Mouse (Mus musculus) layer of hippocampus, adult 18-20 months (tissue): Measurements from ENCODE around the gene H2al1a. TPM values are rescaled to one million over a fixed set of nuclear protein-coding genes. Genes with fewer than 3 reads are reported as not detected.
"Not testable (repeated sequence)": the region's sequence is repeated elsewhere in the genome, so short reads cannot be mapped to it uniquely, and the experiment has no call there.

Experiments
- DNase-seq, 2 experiments: peaks; one replicate each; pipeline ENCODE4 v3.0.0; 2022; ENCODE audit warnings: low spot score in 2 of 2
- long read RNA-seq: library from polyadenylated mRNA; stranded (forward); transcript quantifications from one replicate; pipeline ENCODE4 v2.0.0, GENCODE M21; 2021
- total RNA-seq, 2 experiments: library from RNA; stranded (reverse); gene quantifications; 2 replicates each; pipeline ENCODE4 v1.2.3; 2021

The H2al1a gene
- total RNA-seq = not detected
- long read RNA-seq = 0 reads

DNA sequence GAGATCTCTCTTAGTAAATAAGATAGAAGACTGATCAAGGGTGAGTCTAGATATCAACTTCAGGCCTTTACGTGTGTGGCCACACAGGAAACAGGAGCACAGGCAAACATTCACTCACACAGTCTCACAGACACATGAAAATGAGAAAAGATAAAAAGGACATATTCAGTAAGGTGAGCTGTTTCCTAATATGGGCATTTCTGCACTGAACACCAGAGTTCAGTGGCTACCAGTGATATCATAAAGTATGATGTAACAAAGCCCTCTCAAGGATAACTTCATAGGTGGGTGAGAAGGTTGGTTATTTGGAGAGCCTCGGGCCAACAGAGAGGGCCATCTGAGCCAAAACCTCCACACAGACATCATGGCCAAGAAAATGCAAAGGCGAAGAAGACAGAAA is at the start of gene H2al1a:
Gene H2al1a (plus strand): TSS at position 301 of the 400 bp plus-strand sequence.
- not testable (repeated sequence) for DNase-seq

DNA sequence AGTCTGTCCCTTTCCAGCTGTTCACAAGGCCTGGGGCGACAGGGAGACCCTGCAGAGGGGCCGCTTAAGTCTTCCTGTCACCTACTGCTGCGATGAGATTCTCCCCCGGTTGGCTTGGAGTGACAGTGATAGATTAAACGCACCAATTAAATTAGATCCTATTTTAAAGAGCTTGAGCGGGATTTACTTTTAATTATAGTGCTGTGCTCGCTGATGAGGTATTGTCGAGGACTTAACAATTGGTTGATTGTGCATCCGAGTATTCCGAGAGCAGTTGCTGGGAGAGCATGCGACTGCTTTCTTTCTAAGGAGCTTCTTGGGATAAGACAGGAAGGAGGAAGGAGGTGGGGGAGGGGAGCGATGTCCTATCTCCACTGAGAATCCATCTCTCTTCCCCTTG is 48.9 kb upstream of the H2al1a start:
- DNase-seq = no peak

DNA sequence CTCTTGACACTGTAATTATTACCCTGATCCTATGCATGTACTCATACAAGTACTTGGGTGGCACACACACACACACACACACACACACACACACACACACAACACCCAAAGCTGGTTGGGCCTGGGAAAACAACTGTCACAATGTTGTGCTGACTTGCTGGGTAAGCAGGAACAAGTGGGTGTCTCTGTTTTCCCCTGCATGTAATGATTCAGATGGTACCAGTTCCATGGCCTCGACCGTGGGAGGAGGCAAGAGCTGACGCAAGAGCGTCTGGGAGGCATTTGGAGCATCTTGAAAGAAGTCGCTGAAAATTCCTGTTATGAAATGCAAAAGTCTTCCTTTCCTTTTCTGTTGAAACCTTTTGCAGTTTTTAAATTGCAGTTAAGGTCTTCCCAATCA is 45.0 kb upstream of the H2al1a start:
- DNase-seq = peak; percentile 50 to 64

DNA sequence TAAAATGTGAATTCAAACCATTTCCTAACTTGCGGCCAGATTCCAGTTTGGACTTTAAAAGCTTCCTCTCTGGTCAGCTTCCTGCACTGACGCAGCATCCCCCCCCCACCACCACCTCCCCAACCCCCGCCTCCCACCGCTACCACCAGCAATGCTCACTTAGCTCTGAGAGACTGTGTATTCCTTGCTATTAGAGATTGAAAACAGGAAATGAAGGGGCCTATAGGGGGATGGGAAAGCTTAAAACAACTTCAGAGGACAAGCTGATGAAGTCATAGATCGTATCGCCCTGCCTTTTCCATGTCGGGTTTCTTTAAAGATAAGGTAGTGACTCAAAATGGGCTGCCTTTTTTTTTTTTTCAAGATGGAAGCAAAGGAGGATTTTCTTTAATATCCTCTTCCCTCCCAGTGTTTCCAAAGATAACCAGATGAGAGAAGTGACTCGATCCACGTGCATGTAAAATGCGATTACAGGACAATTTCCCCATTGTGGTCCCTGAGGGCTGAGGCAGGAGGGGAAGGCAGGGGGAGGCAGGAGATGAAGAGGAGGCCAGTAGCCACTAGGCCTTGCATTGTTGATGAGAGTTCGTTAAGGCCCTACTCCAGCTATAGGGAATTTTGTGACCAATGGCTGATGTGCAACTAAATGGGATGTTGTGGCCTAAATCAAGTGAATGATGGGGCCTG is 44.4 kb upstream of the H2al1a start:
- DNase-seq = no peak

DNA sequence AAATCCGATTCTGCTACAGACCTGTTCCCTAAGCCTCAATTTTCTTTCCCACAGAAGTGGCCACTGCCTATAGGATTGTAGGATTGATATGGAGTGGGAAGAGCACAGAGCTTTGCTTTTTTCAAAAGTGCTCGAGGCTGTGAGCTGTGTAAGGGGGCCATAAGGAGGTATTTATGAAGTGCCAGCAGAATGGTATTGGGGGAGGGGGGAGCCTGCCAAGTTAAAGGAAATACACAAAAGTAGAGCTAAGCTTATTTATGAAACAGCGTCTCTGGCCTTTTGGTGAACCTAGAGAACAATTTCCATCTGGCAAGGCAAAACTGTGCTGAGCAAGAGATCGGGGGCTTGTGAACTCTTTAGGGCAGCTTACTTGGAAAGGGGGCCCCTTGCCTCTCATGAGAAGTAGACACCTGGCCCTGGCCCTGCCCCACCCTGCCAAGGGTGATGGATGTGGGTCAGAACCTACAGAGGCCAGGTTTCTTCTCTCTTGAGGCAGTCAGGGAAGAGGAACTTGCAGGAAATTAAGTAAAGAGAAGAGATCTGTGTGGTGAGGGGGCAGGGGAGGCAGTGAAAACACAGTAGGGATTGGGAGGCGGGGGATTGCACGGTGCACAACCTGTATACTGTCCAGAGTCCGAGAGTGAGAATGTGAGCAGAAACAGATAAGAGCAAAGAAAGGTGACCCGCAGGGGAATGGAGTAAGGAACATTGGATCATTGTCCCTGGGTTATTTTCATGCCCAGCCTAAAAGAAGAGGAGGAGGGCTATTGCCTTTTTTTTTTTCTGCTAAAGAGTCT is 43.3 kb upstream of the H2al1a start:
- DNase-seq = no peak

DNA sequence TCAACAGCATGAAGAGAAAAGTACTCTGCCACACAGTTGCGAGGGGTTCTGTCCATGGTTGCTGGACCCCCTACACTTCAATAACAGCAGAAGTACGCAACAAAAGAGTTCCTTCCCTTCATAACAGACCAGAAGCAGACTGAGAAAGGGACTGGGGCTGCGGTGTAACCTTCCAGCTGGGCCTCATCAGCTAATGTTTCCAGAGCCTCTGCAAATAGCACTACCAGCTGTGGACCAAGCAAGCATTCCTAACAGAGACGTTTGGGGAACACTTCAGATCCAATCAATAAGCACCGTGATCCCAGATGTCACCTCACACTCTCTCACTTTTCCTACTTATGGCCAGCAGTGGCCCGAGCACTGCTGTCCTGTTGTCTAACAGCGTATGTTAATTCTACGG is 34.1 kb upstream of the H2al1a start:
- no peak for DNase-seq

DNA sequence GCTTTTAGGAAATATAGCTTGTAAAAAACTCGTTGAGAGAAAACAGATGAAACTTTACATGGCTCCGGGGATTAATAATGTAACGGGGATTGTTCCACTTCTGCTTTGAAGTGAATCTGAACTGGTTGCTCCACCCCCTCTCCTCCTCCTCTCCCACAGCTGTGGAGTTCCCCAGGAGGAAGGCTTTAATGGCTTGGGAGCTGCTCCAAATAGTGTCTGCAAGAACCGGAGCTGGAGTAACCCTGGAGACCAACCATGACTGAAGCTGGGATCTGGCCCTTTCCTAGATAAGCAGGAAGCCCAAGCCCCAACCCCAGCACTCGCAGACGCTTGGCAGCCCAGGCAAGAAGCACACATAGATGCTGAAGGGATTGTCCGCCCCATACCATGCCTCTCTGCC is 31.3 kb upstream of the H2al1a start:
- DNase-seq = peak in 1 of 2 experiments; percentile 3

DNA sequence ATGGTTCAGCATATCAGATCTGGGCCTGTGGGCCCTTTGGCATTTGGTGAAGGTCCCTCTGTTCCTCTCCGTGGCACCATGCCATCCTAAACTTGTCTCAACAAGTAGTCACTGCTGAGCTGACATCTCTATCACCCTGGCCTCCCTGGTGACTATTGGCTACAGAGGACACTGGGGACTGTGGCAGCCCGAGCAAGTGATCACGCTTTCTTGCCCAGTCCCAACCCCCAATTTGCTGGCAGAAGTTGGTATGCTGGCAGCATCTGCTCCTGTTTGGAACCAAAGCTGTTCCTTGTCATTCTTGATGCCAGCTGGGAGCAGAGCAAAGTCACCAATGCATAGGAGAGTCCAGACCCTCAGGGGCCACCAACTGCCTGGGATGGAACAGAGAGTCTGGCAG is 30.0 kb upstream of the H2al1a start:
- peak; percentile 7 to 22 for DNase-seq

DNA sequence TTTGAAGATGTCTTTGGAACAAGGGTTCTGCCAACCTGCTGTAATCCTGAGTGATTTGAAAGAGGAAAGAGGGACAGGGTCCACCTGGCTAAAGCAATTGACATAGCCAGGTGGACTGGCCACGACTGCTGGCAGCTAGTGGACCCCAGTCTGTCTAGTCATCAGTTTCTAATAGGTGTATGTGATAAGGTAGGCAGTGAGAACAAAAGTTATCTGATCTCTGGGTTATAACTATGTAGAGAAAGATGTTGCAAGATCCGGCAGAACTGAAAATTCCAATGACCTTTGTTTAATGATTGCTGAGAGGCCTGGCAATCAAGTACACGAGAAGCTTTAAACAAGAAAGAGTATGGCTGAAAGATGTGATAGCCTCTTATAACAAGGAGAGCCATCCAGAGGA is 25.9 kb upstream of the H2al1a start:
- no peak for DNase-seq

DNA sequence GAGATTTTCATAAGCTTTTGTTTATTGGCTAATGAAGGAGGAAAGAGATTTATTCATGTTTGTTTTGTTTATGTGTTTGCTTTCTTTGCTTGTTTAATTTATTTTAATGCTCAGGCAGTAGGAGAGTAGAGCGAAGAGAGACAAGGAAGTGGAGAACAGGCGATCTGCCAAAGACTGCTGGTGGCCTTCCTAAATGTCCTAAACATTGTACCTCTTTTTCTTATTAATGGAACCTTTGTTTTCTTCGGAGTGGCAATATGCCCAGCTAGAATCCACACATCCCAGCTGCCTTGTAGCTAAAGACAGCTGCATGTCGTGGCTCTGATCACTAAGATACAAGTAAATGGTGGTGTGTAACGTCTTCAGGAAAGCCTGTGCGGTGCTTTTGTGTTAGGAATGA is 22.0 kb upstream of the H2al1a start:
- no peak for DNase-seq

DNA sequence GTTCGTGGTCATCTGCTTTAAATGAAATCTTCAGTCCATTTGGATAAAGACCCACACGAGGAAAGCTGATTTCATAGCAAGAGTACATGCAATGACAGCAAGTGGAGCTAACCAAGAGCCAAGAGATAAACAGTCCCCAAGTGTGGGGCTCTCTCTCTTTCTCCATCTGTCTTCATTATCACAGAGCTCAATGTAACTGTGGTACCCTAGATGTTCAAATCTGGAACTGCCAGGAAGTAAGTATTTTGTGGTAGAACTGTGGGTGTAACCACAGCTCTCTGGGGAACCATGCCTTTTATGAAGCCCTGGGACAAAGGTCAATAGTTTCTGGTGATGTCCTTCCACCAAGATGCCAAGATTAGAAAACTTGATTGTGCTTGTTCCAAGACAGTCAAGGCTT is 18.3 kb upstream of the H2al1a start:
- no peak for DNase-seq

DNA sequence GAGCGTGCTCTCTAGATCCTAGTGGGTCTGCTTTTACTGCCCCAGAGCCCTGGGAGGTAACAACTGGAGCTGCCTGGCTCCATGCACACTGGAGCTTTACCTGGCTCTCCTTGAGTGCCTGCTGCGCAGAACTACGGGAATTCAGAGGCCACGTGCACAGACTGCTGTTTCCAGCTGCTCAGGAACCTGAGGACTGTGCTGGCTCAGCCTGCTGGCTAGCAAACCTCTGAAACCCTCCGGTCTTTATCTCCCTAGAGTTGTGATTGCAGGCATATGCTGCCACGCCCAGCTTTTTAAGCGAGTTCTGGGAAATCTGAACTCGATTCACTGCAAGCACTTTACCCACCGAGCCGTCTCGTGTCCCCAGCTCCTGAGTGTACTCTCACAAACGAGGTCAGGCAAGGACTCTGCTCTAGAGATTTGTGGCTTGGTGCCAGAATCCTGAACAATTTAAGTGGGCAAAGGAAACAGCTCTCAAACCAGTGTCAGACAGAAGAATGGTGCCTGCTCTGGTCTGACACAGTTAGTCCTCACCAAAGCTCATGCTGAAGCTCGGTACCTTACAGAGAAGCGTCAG is 10.7 kb upstream of the H2al1a start:
- DNase-seq = no peak

DNA sequence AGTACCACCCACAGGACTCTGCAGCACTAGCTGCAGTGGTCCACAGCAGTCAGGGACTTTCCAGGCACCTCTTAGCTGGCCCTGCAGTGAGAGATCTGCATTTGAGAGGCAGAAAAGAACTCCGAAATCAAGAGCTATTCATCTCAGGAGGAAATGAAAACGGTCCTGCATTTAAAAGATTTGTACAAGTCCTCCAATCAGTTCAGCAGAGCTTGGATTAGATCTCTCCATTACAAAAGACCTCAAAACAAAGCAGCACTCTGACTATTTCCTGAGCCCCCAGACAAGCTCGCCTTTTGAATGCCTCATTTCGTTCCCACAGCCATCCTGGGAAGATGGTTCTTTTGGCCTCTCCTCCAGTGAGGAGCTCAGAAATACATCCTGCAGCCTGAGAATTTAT is 9.8 kb upstream of the H2al1a start:
- DNase-seq = no peak

DNA sequence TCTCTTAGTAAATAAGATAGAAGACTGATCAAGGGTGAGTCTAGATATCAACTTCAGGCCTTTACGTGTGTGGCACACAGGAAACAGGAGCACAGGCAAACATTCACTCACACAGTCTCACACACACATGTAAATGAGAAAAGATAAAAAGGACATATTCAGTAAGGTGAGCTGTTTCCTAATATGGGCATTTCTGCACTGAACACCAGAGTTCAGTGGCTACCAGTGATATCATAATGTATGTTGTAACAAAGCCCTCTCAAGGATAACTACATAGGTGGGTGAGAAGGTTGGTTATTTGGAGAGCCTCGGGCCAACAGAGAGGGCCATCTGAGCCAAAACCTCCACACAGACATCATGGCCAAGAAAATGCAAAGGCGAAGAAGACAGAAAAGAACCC is 3.1 kb downstream of the H2al1a start, which contains the start of gene H2al1b:
Gene H2al1b (plus strand): TSS at position 301 of the 400 bp plus-strand sequence.
- not testable (repeated sequence) for DNase-seq

DNA sequence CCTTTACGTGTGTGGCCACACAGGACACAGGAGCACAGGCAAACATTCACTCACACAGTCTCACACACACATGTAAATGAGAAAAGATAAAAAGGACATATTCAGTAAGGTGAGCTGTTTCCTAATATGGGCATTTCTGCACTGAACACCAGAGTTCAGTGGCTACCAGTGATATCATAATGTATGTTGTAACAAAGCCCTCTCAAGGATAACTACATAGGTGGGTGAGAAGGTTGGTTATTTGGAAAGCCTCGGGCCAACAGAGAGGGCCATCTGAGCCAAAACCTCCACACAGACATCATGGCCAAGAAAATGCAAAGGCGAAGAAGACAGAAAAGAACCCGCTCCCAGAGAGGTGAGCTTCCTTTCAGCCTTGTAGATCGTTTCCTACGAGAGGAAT is 6.3 kb downstream of the H2al1a start, which contains the start of gene H2al1c:
Gene H2al1c (plus strand): TSS at position 301 of the 400 bp plus-strand sequence.
- not testable (repeated sequence) for DNase-seq

DNA sequence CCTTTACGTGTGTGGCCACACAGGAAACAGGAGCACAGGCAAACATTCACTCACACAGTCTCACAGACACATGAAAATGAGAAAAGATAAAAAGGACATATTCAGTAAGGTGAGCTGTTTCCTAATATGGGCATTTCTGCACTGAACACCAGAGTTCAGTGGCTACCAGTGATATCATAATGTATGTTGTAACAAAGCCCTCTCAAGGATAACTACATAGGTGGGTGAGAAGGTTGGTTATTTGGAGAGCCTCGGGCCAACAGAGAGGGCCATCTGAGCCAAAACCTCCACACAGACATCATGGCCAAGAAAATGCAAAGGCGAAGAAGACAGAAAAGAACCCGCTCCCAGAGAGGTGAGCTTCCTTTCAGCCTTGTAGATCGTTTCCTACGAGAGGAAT is 9.5 kb downstream of the H2al1a start, which contains the start of gene H2al1d:
Gene H2al1d (plus strand): TSS at position 301 of the 400 bp plus-strand sequence.
- not testable (repeated sequence) for DNase-seq

DNA sequence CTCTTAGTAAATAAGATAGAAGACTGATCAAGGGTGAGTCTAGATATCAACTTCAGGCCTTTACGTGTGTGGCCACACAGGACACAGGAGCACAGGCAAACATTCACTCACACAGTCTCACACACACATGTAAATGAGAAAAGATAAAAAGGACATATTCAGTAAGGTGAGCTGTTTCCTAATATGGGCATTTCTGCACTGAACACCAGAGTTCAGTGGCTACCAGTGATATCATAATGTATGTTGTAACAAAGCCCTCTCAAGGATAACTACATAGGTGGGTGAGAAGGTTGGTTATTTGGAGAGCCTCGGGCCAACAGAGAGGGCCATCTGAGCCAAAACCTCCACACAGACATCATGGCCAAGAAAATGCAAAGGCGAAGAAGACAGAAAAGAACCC is 12.6 kb downstream of the H2al1a start, which contains the start of gene H2al1e:
Gene H2al1e (plus strand): TSS at position 301 of the 400 bp plus-strand sequence.
- not testable (repeated sequence) for DNase-seq

DNA sequence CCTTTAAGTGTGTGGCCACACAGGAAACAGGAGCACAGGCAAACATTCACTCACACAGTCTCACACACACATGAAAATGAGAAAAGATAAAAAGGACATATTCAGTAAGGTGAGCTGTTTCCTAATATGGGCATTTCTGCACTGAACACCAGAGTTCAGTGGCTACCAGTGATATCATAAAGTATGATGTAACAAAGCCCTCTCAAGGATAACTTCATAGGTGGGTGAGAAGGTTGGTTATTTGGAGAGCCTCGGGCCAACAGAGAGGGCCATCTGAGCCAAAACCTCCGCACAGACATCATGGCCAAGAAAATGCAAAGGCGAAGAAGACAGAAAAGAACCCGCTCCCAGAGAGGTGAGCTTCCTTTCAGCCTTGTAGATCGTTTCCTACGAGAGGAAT is 15.8 kb downstream of the H2al1a start, which contains the start of gene H2al1f:
Gene H2al1f (plus strand): TSS at position 301 of the 400 bp plus-strand sequence.
- DNase-seq = not testable (repeated sequence)

DNA sequence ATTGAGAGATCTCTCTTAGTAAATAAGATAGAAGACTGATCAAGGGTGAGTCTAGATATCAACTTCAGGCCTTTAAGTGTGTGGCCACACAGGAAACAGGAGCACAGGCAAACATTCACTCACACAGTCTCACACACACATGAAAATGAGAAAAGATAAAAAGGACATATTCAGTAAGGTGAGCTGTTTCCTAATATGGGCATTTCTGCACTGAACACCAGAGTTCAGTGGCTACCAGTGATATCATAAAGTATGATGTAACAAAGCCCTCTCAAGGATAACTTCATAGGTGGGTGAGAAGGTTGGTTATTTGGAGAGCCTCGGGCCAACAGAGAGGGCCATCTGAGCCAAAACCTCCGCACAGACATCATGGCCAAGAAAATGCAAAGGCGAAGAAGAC is 18.9 kb downstream of the H2al1a start, which contains the start of gene H2al1g:
Gene H2al1g (plus strand): TSS at position 301 of the 400 bp plus-strand sequence.
- DNase-seq = not testable (repeated sequence)

DNA sequence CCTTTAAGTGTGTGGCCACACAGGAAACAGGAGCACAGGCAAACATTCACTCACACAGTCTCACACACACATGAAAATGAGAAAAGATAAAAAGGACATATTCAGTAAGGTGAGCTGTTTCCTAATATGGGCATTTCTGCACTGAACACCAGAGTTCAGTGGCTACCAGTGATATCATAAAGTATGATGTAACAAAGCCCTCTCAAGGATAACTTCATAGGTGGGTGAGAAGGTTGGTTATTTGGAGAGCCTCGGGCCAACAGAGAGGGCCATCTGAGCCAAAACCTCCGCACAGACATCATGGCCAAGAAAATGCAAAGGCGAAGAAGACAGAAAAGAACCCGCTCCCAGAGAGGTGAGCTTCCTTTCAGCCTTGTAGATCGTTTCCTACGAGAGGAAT is 22.1 kb downstream of the H2al1a start, which contains the start of gene H2al1h:
Gene H2al1h (plus strand): TSS at position 301 of the 400 bp plus-strand sequence.
- not testable (repeated sequence) for DNase-seq

DNA sequence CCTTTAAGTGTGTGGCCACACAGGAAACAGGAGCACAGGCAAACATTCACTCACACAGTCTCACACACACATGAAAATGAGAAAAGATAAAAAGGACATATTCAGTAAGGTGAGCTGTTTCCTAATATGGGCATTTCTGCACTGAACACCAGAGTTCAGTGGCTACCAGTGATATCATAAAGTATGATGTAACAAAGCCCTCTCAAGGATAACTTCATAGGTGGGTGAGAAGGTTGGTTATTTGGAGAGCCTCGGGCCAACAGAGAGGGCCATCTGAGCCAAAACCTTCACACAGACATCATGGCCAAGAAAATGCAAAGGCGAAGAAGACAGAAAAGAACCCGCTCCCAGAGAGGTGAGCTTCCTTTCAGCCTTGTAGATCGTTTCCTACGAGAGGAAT is 25.3 kb downstream of the H2al1a start, which contains the start of gene H2al1i:
Gene H2al1i (plus strand): TSS at position 301 of the 400 bp plus-strand sequence.
- DNase-seq = not testable (repeated sequence)
